Mouse (Mus musculus) layer of hippocampus, postnatal 10 days (tissue): ENCODE results near the gene Treml2. TPM values are rescaled to one million over a fixed set of nuclear protein-coding genes. Genes with fewer than 3 reads are reported as not detected.
"Not testable (repeated sequence)": the region's sequence is repeated elsewhere in the genome, so short reads cannot be mapped to it uniquely, and the experiment has no call there.

Experiments
- DNase-seq, 2 experiments: peaks; one replicate each; pipeline ENCODE4 v3.0.0; 2021; ENCODE audit warnings: low spot score in 2 of 2
- total RNA-seq, 2 experiments: library from RNA; stranded (reverse); gene quantifications; 2 replicates each; pipeline ENCODE4 v1.2.3; 2021

Gene Treml2
- total RNA-seq, 2 experiments from 2014 or later: 0.13 to 0.37 TPM

DNA sequence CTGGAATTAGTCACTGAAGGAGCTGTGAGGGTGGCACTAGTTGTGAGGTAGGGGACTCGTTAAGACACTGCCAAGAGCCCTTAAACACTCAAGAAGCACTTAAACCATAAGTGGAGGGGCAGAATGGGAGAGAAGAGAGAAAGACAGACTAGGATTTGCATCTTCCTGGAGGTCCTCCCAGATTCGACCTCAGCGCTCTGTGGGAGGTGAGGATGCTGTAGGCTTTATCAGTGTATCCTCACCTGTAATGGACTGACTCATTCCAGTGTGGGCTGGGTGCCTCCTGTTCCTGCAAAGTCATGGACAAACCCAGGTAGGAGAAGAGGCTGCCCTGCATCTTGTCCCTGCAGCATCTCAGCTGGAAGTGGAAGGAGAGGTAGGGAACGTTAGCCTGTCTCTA, 47.5 kb downstream of the Treml2 start:
- no peak for DNase-seq

DNA sequence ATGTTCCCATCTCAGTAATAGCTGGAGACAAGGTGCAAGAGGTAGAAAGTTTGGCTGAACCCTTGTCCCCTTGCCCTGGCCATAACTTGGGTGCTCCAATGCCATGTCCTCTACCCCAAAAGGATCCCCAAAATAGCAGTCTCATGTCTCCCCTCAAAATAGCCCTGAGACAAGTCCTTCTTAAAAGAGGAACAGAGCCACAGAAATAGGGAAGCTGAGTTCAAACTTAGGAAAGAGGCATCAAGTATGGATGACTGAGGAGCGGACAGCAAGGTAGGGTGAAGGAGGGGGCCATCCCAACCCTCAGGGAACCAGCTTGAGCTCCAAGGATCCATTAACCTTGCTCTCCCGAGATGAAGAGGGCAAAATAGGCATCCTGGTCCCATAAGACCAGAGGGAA, 48.0 kb downstream of the Treml2 start:
- no peak for DNase-seq

DNA sequence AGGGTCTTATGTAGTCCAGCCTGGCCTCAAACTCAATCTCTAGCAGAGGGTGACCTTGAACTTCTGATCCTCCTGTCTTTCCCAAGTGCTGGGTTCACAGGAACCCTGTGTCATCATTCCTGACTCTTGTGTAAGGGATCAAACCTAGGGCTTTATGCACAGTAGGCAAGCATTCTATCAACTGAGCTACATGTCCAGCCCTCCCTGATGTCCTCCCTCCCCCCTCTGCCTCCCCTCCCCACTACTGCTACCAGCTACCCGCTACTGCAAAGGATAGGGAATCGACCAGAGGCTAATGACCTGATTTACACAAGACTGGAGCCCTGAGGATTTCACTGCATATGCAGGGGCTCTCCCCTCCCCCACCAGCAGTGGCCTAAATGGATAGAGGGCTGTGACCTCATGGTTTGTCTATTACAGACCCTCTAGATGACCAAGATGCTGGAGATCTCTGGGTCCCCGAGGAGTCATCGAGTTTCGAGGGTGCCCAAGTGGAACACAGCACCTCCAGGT, 51.4 kb downstream of the Treml2 start:
- no peak for DNase-seq

DNA sequence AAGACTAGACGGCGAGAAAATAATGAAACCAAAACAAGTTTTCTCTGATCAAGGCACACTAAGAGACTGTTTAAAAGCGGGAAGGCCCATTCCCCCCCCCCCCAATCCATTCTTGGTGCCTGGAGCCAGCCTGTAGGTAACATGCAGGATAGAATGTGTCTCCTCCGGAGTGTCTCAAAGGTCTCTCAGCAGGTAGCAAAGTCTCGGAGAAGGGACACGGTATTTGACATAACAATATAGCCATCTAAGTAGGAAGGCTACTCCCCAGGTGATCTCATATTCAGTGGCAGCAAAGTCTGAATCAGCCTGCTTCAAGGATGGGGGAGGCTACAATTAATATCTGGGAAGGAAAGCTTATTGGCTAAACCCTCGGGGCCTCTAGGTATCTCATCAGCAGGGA, 53.7 kb downstream of the Treml2 start:
- DNase-seq: not testable (repeated sequence)

DNA sequence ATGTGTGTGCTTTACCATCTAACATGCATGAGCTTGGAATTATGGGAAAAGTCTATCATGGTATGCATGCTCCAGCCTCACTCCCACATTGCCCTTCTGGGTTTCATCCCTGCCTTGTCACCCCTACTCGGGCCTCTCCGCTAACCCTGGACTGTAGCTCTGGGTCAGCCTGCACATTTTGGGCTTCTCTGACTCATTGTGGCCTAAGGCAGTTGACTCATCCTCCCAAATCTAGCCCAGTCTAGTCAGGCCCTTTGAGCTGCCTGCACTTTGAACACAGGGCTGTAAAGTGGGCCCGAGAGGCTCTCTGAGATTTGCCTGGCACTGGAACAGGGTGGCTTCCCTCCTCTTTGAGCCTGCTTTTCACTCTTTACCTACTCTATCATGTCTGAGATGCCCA, 56.5 kb downstream of the Treml2 start:
- no peak for DNase-seq

DNA sequence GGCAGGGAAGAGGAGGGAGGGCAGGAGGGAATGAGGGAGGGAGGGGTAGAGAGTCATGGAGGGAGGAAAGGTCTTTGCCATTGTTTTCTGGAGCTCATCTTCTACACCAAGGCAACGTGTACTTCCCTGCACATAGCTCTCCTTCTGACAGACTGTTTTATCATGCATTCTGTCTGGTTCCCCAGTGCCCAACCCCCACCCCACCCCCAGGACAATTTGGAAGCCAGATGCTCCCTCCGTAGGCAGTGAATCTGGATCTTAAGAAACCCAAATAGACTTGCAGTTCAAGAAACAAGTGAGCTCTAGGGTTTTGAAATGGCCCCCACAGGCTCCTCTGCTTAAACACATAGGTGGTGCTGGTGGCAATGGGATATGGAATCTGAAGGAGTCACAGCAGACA, 58.6 kb downstream of the Treml2 start:
- DNase-seq: no peak

- DNase-seq: no peak
Observed at GRCm38 (mm10) chr17:48359616-48360015, 60.3 kb downstream of the Treml2 start, which contains the start of gene Treml1. Gene Treml1 (plus strand): TSS chr17:48359916.

DNA sequence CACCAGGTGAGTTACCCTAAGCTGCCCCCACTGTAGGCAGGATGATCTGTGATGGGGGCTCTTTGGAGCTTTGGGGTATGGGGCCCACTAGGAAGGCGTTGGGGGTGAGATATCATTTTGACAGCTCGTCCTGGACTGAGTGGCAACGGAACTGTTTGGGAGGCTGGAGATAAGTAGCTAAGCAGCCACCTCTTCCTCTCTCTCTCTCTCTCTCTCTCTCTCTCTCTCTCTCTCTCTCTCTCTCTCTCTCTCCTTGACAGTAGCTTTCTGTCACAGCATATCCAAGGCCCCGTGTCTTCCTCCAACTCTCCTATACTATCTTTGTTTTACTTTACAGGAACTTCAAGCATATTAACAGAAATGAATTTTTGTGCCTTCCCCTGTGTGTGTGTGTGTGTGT, 61.2 kb downstream of the Treml2 start:
- no peak for DNase-seq

Other genes with a start within 250 kb of the Treml2 start
- not detected for gene 1700067P10Rik, start 210.2 kb upstream of the Treml2 start, total RNA-seq
- gene 9830107B12Rik, start 153.2 kb upstream of the Treml2 start, total RNA-seq: not detected
- not detected for gene A530064D06Rik, start 132.2 kb upstream of the Treml2 start, total RNA-seq
- not detected for gene Trem1, start 66.7 kb upstream of the Treml2 start, total RNA-seq
- gene Trem3, start 51.7 kb upstream of the Treml2 start, total RNA-seq: not detected
- not detected for gene Treml4, start 35.2 kb upstream of the Treml2 start, total RNA-seq
- gene B430306N03Rik, start 16.6 kb downstream of the Treml2 start, total RNA-seq: not detected
- gene Trem2, start 46.9 kb downstream of the Treml2 start, total RNA-seq: 1 to 10 TPM; 6.7 to 8.1 TPM
- not detected for gene Treml1, start 60.4 kb downstream of the Treml2 start, total RNA-seq
- gene Nfya, start 110.4 kb downstream of the Treml2 start, total RNA-seq: 10 to 100 TPM; 33.5 to 38.1 TPM
- 10 to 100 TPM; 11.9 to 16.2 TPM for gene Oard1, start 110.5 kb downstream of the Treml2 start, total RNA-seq
- under 1 TPM in 1 of 2 experiments, not detected in 1; 0.47 TPM for gene Apobec2, start 133.4 kb downstream of the Treml2 start, total RNA-seq
- gene Tspo2, start 152.0 kb downstream of the Treml2 start, total RNA-seq: not detected
- gene Unc5cl, start 155.4 kb downstream of the Treml2 start, total RNA-seq: 1 to 10 TPM in 1 of 2 experiments, under 1 TPM in 1; 0.98 to 2.0 TPM